In the genomic region with DNA sequence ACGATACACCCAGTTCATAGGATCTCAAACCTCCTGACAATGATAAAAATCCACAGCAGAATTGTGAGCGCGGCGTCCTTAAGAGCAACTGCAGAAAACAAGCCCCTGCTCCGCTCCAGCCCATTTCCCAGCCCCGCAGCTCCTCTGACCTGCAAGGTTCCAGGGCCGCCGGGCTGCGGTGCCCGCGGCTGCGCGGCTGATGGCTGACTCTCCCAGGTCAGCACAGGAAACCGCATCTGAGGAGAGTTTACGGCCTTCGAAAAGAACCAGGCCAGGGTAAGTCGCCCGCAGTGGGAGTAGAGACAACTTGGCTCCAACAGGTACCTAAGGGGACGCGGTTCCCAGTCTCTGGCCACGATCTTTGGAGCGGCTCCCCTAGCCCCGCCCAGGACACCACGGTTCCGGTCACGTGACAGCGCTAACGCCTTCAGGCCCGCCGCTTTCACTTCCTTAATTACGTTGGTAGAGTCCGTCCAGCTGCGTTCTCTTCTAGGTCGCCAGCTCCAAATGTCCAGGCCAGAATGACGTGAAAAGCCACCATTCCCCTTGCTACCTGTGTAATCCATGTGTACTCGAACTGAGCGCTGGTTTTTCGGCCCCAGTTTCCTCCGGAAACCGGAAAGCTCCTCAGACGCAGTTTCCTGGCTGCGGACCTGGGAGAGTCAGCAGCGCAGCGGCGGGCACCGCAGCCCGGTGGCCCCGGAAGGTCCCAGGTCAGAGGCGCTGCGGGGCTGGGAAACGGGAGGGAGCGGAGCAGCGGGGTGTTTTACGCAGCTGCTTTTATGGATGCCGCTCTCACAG, we compare ENCODE assay signal across 8 mouse cellular contexts. TPM values are rescaled to one million over a fixed set of nuclear protein-coding genes. Genes with fewer than 3 reads are reported as not detected.
A peak's percentile ranks its signal among the peaks of the same experiment; 100 is the strongest.
DNase-seq lines count a peak whose midpoint lies in the region; ATAC-seq lines count a peak whose summit lies in the region.
"Not testable (repeated sequence)": the region's sequence is repeated elsewhere in the genome, so short reads cannot be mapped to it uniquely, and the experiment has no call there.

Zfp942 (minus strand) TSS at position 358 of the 801 bp plus-strand sequence.
Zfp943 (plus strand) TSS at position 446 of the 801 bp plus-strand sequence.

- peak; percentile 86 for ATAC-seq in inflammation-experienced regulatory T-cells, adult 6 months
- ATAC-seq in megakaryocyte progenitor cell, adult 5-6 weeks (replicated peaks; ENCODE audit: poor library complexity) = peak; percentile 90

- intact Hi-C loops in gastrocnemius, postnatal 14 days (cut with DNase I; ENCODE audit: low total_unique reads); left cerebral cortex, postnatal 10 days (cut with DNase I): not testable (repeated sequence)

- DNase-seq in adrenal gland, adult (ENCODE audit: inconsistent age in 2 of 2, low spot score in 1 of 2) = peak; percentile 85 to 96
- peak; percentile 74 for DNase-seq in embryo, embryonic 10.5 days (ENCODE audit: low spot score)
- DNase-seq in gastrocnemius, postnatal 14 days = peak; percentile 71
- DNase-seq in left cerebral cortex, postnatal 10 days (ENCODE audit: extremely low spot score in 1 of 2, low spot score in 2 of 2) = peak; percentile 50 to 75
- peak; percentile 75 to 76 for DNase-seq in right cerebral cortex, postnatal 10 days (ENCODE audit: low spot score in 2 of 2)
- peak; percentile 60 for DNase-seq in urinary bladder, postnatal 25 days (ENCODE audit: low spot score)

RNA-seq across cellular contexts. Expression of gene Zfp942, which starts in this region (rescaled TPM):
- total RNA-seq in gastrocnemius, postnatal 14 days (2021) = 1 to 10 TPM; 4.6 to 4.8 TPM
- polyA plus RNA-seq in inflammation-experienced regulatory T-cells, adult 6 months (2017; shearing (Covaris generic)) = 10 to 100 TPM; 28.8 to 38.7 (median 33.8) TPM
- 10 to 100 TPM; 16.1 to 16.6 TPM for total RNA-seq in left cerebral cortex, postnatal 10 days (2021)
- total RNA-seq in megakaryocyte progenitor cell, adult 5-6 weeks (2015) = 28.6 and 28.9 TPM in 2 replicates
- 16.2 and 19.6 TPM in 2 replicates for total RNA-seq in megakaryocyte progenitor cell, adult 5-6 weeks (2017)

RNA-seq across cellular contexts. Expression of gene Zfp943, which starts in this region (rescaled TPM):
- total RNA-seq in gastrocnemius, postnatal 14 days (2021) = 10 to 100 TPM; 13.2 to 14.7 TPM
- polyA plus RNA-seq in inflammation-experienced regulatory T-cells, adult 6 months (2017; shearing (Covaris generic)) = 10 to 100 TPM; 12.8 to 14.0 (median 13.0) TPM
- 10 to 100 TPM; 19.3 to 19.4 TPM for total RNA-seq in left cerebral cortex, postnatal 10 days (2021)
- 19.7 and 24.1 TPM in 2 replicates for total RNA-seq in megakaryocyte progenitor cell, adult 5-6 weeks (2015)
- total RNA-seq in megakaryocyte progenitor cell, adult 5-6 weeks (2017) = 15.7 and 16.1 TPM in 2 replicates

Comparison
In these comparisons a context has a peak if more than half of its experiments do, and no peak if none do; other contexts are left out.
1. Peak in every context shown above with its lines: DNase-seq and ATAC-seq.